Mouse (Mus musculus) thymus, adult 2 months (tissue): ENCODE measurements around the gene Gm20388.

Source experiments
- CTCF ChIP-seq: fragments of 200-500 bp; IDR thresholded peaks from 2 replicates; pipeline ENCODE4 v1.5.1; 2012; ENCODE audit warnings: mild to moderate bottlenecking, control low read depth, low read length, moderate library complexity, borderline replicate concordance; ENCODE audit not compliant: control insufficient read depth, poor library complexity, insufficient read depth; ENCODE audit errors: extremely low read depth
- POLR2A ChIP-seq: fragments of 200-500 bp; IDR thresholded peaks from 2 replicates; pipeline ENCODE4 v1.6.1; 2012; ENCODE audit warnings: mild to moderate bottlenecking, low read length, control low read depth, moderate library complexity; ENCODE audit not compliant: control insufficient read depth, poor library complexity, insufficient read depth; ENCODE audit errors: extremely low read depth

DNA sequence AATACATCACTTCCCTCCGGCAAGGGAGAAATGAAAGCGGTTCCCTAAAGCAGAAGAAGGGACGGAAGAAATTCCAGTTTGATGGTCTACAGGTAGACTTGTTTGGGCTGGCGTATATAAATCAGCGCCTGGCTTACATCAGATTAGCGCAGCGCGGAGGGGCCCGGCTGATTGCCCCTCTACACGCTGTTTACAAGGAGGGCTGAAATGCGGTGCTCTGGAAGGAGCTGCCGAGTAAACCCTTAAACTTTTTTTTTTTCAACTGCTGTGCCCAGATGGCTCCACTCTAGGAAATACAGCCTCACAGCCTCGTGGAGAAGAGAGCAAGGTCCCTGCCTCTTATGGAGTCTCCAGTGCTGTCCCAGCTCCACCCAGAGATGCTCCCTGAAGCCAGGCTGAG is 1070.3 kb downstream of the Gm20388 start:
- TF ChIP-seq CTCF (no peak), POLR2A (no peak)
